Mouse (Mus musculus) cerebellum, adult 2 months (tissue): ENCODE measurements around the gene Gm20708.

Source experiments
- CTCF ChIP-seq: fragments of 200-500 bp; IDR thresholded peaks from 2 replicates; pipeline ENCODE4 v1.5.1; 2011; ENCODE audit warnings: low read depth, mild to moderate bottlenecking, control low read depth, low read length, moderate library complexity, borderline replicate concordance; ENCODE audit not compliant: insufficient read depth
- POLR2A ChIP-seq: fragments of 200-500 bp; IDR thresholded peaks from 2 replicates; pipeline ENCODE4 v1.6.1; 2011; ENCODE audit warnings: low read length, control low read depth, borderline replicate concordance; ENCODE audit not compliant: insufficient read depth

GRCm38 (mm10) chr11:117836306-117836705 is 26.8 kb downstream of the Gm20708 start:
- TF ChIP-seq CTCF, result no peak
- TF ChIP-seq POLR2A, result no peak
